Mouse (Mus musculus) T-cell, adult 2 months (primary cell): ENCODE results near the gene Ctss.

Source experiments
- DNase-seq: peaks from one replicate; pipeline ENCODE4 v3.0.0; 2022; ENCODE audit warnings: low spot score

The Ctss gene

GRCm38 (mm10) chr3:95533364-95533763 is 6.8 kb downstream of the Ctss start:
- DNase-seq = no peak

- no peak for DNase-seq
These were observed 8.3 kb downstream of the Ctss start for GRCm38 (mm10) chr3:95534927-95535326.

GRCm38 (mm10) chr3:95538936-95539335 is 12.3 kb downstream of the Ctss start:
- DNase-seq = no peak

- no peak for DNase-seq
These were observed 13.3 kb downstream of the Ctss start for GRCm38 (mm10) chr3:95539837-95540236.

- peak; percentile 46 for DNase-seq
These were observed 14.6 kb downstream of the Ctss start for GRCm38 (mm10) chr3:95541186-95541585.

- DNase-seq = no peak
These were observed 15.6 kb downstream of the Ctss start for GRCm38 (mm10) chr3:95542171-95542570.

GRCm38 (mm10) chr3:95542981-95543380 is 16.4 kb downstream of the Ctss start:
- DNase-seq = no peak

GRCm38 (mm10) chr3:95550176-95550575 is 23.6 kb downstream of the Ctss start:
- DNase-seq = no peak

- DNase-seq = no peak
These were observed 27.4 kb downstream of the Ctss start for GRCm38 (mm10) chr3:95553986-95554385.

- no peak for DNase-seq
These were observed 32.9 kb downstream of the Ctss start, which contains the start of gene Hormad1 for GRCm38 (mm10) chr3:95559437-95559836. Gene Hormad1 (plus strand): TSS chr3:95559677.

- no peak for DNase-seq
These were observed 34.2 kb downstream of the Ctss start for GRCm38 (mm10) chr3:95560738-95561137.

GRCm38 (mm10) chr3:95561826-95562225 is 35.2 kb downstream of the Ctss start:
- no peak for DNase-seq

- no peak for DNase-seq
These were observed 43.0 kb downstream of the Ctss start for GRCm38 (mm10) chr3:95569585-95569984.

- no peak for DNase-seq
These were observed 61.4 kb downstream of the Ctss start for GRCm38 (mm10) chr3:95587754-95588603.

GRCm38 (mm10) chr3:95588604-95589086 is 62.1 kb downstream of the Ctss start, which contains the start of gene Golph3l:
Gene Golph3l (plus strand): TSS chr3:95588934.
- DNase-seq = peak; percentile 94

- no peak for DNase-seq
These were observed 72.1 kb downstream of the Ctss start for GRCm38 (mm10) chr3:95598734-95599133.

- no peak for DNase-seq
These were observed 74.7 kb downstream of the Ctss start for GRCm38 (mm10) chr3:95601287-95601686.
